Mouse (Mus musculus): ENCODE results near the gene Olfr447.

Gene Olfr447

DNA sequence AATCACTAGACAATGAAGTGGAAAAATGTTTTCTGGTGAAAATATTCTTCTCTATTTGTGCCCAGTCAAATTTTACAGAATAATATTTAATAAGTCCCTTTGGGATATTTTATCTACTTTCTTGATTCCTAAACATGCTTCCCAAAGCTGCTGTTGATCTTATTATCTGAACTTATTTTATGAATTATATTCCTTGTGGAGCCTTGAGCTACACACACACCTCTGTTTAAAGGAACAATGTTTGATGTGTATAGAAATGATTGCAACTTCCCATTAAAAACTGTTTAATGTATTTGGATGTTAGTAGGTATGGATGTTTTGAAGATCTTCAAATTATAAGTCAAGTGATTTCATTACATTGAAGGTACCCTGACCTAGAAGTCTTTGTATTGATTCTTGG lies at the start of gene Olfr447:
Gene Olfr447, plus strand, starts transcription at position 301 of the 400 bp plus-strand sequence.
- DNase-seq: no peak

DNA sequence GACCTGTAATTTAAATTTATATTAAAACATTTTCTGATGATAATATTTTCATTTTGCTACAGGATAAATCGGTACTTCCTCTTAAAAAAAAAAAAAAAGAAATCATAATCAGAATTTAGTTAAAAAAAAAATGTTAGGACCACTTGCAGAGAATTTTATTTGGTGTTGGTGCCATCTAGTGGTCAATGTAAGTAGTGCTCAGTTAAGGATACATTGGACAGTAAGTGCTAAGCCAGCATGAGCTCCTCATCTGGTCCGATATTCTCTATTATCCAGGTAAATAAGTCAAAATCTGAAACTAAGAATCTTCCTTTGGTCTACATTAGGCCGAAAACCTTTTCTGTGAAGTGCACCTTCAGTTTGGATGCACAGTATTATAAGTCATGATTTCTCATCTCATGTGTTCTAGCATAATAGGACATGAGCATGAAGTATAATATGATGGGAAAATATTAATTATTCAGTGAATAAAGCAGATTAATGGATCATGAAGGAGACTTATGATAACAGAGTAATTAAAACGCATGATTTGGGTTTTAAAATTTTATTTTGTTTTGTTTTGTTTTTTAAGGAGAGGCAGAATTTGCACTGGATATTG lies 48.4 kb upstream of the Olfr447 start:
- DNase-seq: peak; percentile 6

DNA sequence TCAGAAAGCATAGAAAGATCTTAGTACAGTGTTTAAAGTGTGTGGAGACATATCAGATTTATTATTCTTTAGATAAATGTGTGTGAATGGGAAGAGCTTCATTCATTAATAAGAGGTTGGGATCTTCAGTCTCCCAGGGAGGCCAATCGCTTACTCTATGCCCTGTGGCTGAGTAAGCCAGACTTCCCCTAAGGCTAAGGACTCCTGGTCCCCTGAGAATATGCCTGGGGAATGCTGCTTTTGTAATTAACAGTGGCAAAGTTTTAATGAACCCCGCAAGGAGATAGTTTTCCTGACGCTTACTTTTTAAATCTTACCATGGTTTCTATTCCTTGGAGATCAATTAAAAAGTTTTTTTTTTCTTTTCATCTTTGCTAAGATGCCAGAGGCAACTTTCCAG lies 39.0 kb upstream of the Olfr447 start:
- no peak for DNase-seq

DNA sequence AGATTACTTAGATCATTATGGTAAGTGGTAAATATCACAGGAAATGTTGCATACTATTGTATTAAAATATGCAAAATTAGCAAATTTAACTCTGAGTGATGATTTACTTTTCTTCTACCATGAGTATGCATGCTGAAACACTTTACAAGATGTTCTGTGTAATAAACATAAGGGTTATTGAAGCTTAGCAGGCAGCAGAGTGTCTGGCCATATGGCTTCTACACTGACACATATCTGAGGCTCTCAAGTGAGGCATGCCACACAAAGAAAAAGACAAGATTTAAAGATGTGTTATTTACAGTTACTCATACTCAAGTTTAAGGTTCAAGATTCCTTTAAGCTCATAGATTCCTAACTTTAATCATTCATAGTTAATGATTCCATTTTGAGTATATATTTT lies 32.4 kb upstream of the Olfr447 start:
- DNase-seq: no peak

DNA sequence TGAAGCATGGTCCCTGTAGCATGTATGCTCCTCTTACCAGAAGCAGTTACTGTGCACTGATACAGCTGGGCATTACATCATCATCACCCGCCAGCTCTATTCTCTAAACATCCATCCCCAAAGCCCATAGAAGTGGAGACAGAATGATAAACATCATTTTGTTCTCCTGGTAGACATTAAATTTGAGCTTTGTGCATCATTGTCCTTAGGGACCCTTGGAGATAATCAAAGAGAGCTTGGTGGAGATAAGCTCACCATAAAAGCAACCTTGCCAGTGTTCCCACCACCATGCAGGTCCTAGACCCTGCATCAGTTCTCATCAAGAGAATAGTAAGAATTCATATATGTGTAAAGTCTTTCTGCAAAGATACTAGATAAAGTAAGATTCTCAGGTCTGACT lies 18.5 kb upstream of the Olfr447 start, which contains the start of gene Olfr448:
Gene Olfr448, plus strand, starts transcription at position 301 of the 400 bp plus-strand sequence.
- no peak for DNase-seq

DNA sequence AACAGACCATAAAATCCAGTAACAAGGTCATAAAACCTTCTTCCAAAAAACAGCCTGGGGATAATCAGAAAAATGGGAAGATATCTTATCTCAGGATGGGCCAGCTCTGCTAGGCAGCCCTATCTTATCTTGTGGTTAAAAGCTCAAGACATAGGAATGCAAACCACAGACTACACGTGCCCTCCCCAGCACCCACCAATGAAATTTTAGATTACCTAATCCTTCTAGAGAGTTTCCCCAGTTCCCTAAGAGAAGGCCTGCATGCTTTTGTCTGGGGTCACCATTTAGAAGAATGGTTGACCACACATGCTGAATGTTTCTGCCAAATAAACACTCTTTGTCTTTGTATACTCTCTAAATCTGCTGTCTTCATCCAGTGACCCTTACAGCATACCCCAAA lies 8.3 kb upstream of the Olfr447 start:
- no peak for DNase-seq

DNA sequence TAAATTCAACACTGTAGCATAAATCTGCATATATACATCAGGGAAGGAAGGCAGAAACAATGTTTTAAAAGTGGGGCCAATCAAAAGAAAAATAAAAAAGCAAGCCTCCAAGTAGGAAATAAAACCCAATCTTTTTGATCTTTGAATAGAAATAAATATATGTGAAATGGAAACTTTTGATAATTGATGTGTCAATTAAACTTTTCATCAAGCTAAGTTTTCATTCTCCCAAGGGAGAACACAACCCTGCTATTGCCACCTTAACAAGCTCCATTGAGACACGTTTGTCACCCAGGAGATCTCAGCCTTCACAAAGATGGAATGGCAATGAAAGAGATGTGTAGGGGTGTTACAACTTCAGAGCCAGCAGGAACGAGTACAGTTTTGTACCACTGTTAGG lies 12.4 kb downstream of the Olfr447 start, which contains the start of gene Olfr446:
Gene Olfr446, plus strand, starts transcription at position 301 of the 400 bp plus-strand sequence.
- no peak for DNase-seq

DNA sequence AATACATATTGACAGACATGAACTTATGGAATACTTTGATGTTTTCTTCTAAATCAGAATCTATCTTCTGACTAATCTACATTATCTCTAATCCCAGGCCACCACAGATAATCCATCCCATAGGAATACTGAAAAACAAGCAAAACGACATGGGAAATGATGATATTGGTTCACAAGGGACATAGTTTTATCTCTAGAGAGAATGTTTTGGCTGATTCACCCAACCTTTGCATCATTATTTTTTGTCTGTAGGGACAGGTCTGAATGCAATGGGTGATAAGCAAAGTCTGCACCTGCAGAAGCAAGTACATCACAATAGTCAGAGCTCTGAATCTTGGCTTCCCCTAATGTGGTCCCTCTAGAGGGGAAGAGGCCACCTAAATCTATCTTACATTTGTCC lies 40.1 kb downstream of the Olfr447 start, which contains the start of gene Olfr444:
Gene Olfr444, plus strand, starts transcription at position 301 of the 400 bp plus-strand sequence.
- no peak for DNase-seq

All from cerebellum, adult 9-11 months (tissue).